Mouse (Mus musculus) thymus, adult 2 months (tissue): ENCODE results near the gene 1600002K03Rik. TPM values are rescaled to one million over a fixed set of nuclear protein-coding genes. Genes with fewer than 3 reads are reported as not detected.

ENCODE experiments used
- DNase-seq: peaks from one replicate; pipeline ENCODE4 v3.0.0; 2021
- H3K27ac ChIP-seq: fragments of 200-500 bp; 2 replicates; pipeline ENCODE4 v1.5.1; 2012; ENCODE audit warnings: low read length, control low read depth; ENCODE audit not compliant: control insufficient read depth, insufficient read depth
- H3K27me3 ChIP-seq: fragments of 200-500 bp; 2 replicates; pipeline ENCODE4 v1.6.1; 2012; ENCODE audit warnings: mild to moderate bottlenecking, low read length, moderate library complexity, mixed read lengths; ENCODE audit not compliant: control insufficient read depth, insufficient read depth
- H3K36me3 ChIP-seq: fragments of 200-500 bp; 2 replicates; pipeline ENCODE4 v1.6.1; 2012; ENCODE audit warnings: mild to moderate bottlenecking, low read length, moderate library complexity; ENCODE audit not compliant: control insufficient read depth, insufficient read depth
- H3K4me1 ChIP-seq: fragments of 200-500 bp; replicated peaks from 2 replicates; pipeline ENCODE4 v1.6.1; 2012; ENCODE audit warnings: low read length; ENCODE audit not compliant: control insufficient read depth, insufficient read depth
- H3K4me3 ChIP-seq: fragments of 200-500 bp; 2 replicates; pipeline ENCODE4 v1.5.1; 2012; ENCODE audit warnings: mild to moderate bottlenecking, low read length, control low read depth, moderate library complexity; ENCODE audit not compliant: control insufficient read depth, insufficient read depth
- CTCF ChIP-seq: fragments of 200-500 bp; IDR thresholded peaks from 2 replicates; pipeline ENCODE4 v1.5.1; 2012; ENCODE audit warnings: mild to moderate bottlenecking, control low read depth, low read length, moderate library complexity, borderline replicate concordance; ENCODE audit not compliant: control insufficient read depth, poor library complexity, insufficient read depth; ENCODE audit errors: extremely low read depth
- POLR2A ChIP-seq: fragments of 200-500 bp; IDR thresholded peaks from 2 replicates; pipeline ENCODE4 v1.6.1; 2012; ENCODE audit warnings: mild to moderate bottlenecking, low read length, control low read depth, moderate library complexity; ENCODE audit not compliant: control insufficient read depth, poor library complexity, insufficient read depth; ENCODE audit errors: extremely low read depth
- WGBS: fragments of 180-500 bp; shearing (Covaris S2); methylation state at CpG from one replicate; pipeline ENCODE4 v1.1.7; 2018; 5-methylcytosine and 5-hydroxymethylcytosine counted together
- polyA plus RNA-seq: library from polyadenylated mRNA; depleted of rRNA; stranded (reverse); fragments of >200 nt; gene quantifications from 2 replicates; pipeline ENCODE4 v1.2.3, GENCODE M21; 2012

1600002K03Rik gene
- polyA plus RNA-seq, 1 experiment: 14.8 TPM

- no peaks in the 10 kb centered on the region for H3K27me3 ChIP-seq
- peaks cover 47% of the 10 kb centered on the region for H3K36me3 ChIP-seq
- DNase-seq: no peak
- no peak for TF ChIP-seq POLR2A
- no peak for TF ChIP-seq CTCF
- H3K4me1 ChIP-seq: peaks cover 41% of the 10 kb centered on the region
- peak overlapping the region; percentile 92; the same call in 1 of the 2 replicates for H3K27ac ChIP-seq
- 75% methylated on average over 3 of the region's 3 CpGs for WGBS
- H3K4me3 ChIP-seq: peak overlapping the region; percentile 96; the same call in 1 of the 2 replicates
These were observed 19.9 kb upstream of the 1600002K03Rik start for GRCm38 (mm10) chr10:80152873-80153260.

- TF ChIP-seq CTCF (no peak), POLR2A (no peak)
- Histone ChIP-seq H3K27ac (no peak overlapping the region), H3K36me3 (peaks cover 47% of the 10 kb centered on the region), H3K4me3 (no peak overlapping the region), H3K27me3 (no peaks in the 10 kb centered on the region), H3K4me1 (peaks cover 43% of the 10 kb centered on the region)
- DNase-seq: no peak
- WGBS: 98% methylated on average over 19 of the region's 19 CpGs
These were observed 19.0 kb upstream of the 1600002K03Rik start for GRCm38 (mm10) chr10:80153713-80154112.

- Histone ChIP-seq H3K4me3 (no peak overlapping the region), H3K36me3 (peaks cover 47% of the 10 kb centered on the region)
These were observed 18.4 kb upstream of the 1600002K03Rik start for GRCm38 (mm10) chr10:80154384-80154783.

GRCm38 (mm10) chr10:80155277-80155676 is 17.5 kb upstream of the 1600002K03Rik start:
- WGBS: 100% methylated on average over 1 of the region's 1 CpGs

More at GRCm38 (mm10) chr10:80154384-80154783, 18.4 kb upstream of the 1600002K03Rik start:
- TF ChIP-seq POLR2A (no peak), CTCF (no peak)
- no peak for DNase-seq
- H3K27me3 ChIP-seq: no peaks in the 10 kb centered on the region
- WGBS: 96% methylated on average over 7 of the region's 7 CpGs
- H3K4me1 ChIP-seq: peaks cover 50% of the 10 kb centered on the region
- H3K27ac ChIP-seq: no peak overlapping the region

GRCm38 (mm10) chr10:80156002-80156751 is 16.6 kb upstream of the 1600002K03Rik start:
- 87% methylated on average over 29 of the region's 29 CpGs for WGBS

More at GRCm38 (mm10) chr10:80155277-80155676, 17.5 kb upstream of the 1600002K03Rik start:
- no peak for TF ChIP-seq CTCF
- no peak for TF ChIP-seq POLR2A
- H3K36me3 ChIP-seq: peaks cover 47% of the 10 kb centered on the region
- no peak overlapping the region for H3K4me3 ChIP-seq
- H3K27ac ChIP-seq: no peak overlapping the region
- DNase-seq: no peak
- H3K4me1 ChIP-seq: peaks cover 54% of the 10 kb centered on the region
- H3K27me3 ChIP-seq: no peaks in the 10 kb centered on the region

GRCm38 (mm10) chr10:80156752-80157053 is 16.0 kb upstream of the 1600002K03Rik start:
- no peak overlapping the region for H3K4me3 ChIP-seq
- peaks cover 64% of the 10 kb centered on the region for H3K4me1 ChIP-seq
- DNase-seq: no peak
- peaks cover 47% of the 10 kb centered on the region for H3K36me3 ChIP-seq
- no peak overlapping the region for H3K27ac ChIP-seq
- 92% methylated on average over 7 of the region's 7 CpGs for WGBS
- no peak for TF ChIP-seq CTCF
- no peak for TF ChIP-seq POLR2A
- no peaks in the 10 kb centered on the region for H3K27me3 ChIP-seq

More at GRCm38 (mm10) chr10:80156002-80156751, 16.6 kb upstream of the 1600002K03Rik start:
- Histone ChIP-seq H3K4me1 (peaks cover 63% of the 10 kb centered on the region), H3K27me3 (no peaks in the 10 kb centered on the region), H3K4me3 (no peak overlapping the region), H3K36me3 (peaks cover 47% of the 10 kb centered on the region), H3K27ac (no peak overlapping the region)
- DNase-seq: no peak
- TF ChIP-seq POLR2A (no peak), CTCF (no peak)
